Mouse (Mus musculus) intestine, postnatal 0 days (tissue): ENCODE measurements at regions not wholly inside any gene's neighbourhood (a gene's known extent, or its start where the extent isn't known, plus 50 kb on each side); places are given as distances from the start of the nearest gene placed in this dataset.

Experiments
- ATAC-seq: fragments of 200-750 bp; cut with Nextera tagmentation; 2 replicates; pipeline ENCODE4 v1.8.0; 2017; ENCODE audit warnings: mild to moderate bottlenecking, moderate TSS enrichment, moderate library complexity
- H3K27ac ChIP-seq: fragments of 300-500 bp; sonication (generic); 2 replicates; pipeline ENCODE4 v1.5.1; 2014; ENCODE audit warnings: mild to moderate bottlenecking, low read depth, low read length, moderate library complexity
- H3K27me3 ChIP-seq: fragments of 300-500 bp; sonication (generic); replicated peaks from 2 replicates; pipeline ENCODE4 v1.6.1; 2014; ENCODE audit warnings: low read length, mixed read lengths; ENCODE audit not compliant: control insufficient read depth, insufficient read depth
- H3K36me3 ChIP-seq: fragments of 300-500 bp; sonication (generic); 2 replicates; pipeline ENCODE4 v1.6.1; 2014; ENCODE audit warnings: mild to moderate bottlenecking, moderate library complexity; ENCODE audit not compliant: control insufficient read depth, insufficient read depth
- H3K4me1 ChIP-seq: fragments of 300-500 bp; sonication (generic); replicated peaks from 2 replicates; pipeline ENCODE4 v1.6.1; 2014; ENCODE audit warnings: antibody characterized with exemption, low read length, mixed read lengths; ENCODE audit not compliant: control insufficient read depth, insufficient read depth
- H3K4me2 ChIP-seq: fragments of 300-500 bp; sonication (generic); replicated peaks from 2 replicates; pipeline ENCODE4 v1.6.1; 2014; ENCODE audit warnings: low read depth, mild to moderate bottlenecking, moderate library complexity
- H3K4me3 ChIP-seq: fragments of 300-500 bp; sonication (generic); 2 replicates; pipeline ENCODE4 v1.5.1; 2014; ENCODE audit warnings: low read depth, low read length
- H3K9ac ChIP-seq: fragments of 300-500 bp; sonication (generic); 2 replicates; pipeline ENCODE4 v1.6.1; 2014; ENCODE audit warnings: mild to moderate bottlenecking, low read depth, low read length
- H3K9me3 ChIP-seq: fragments of 300-500 bp; sonication (generic); 2 replicates; pipeline ENCODE4 v1.6.1; 2016; ENCODE audit warnings: mixed run types; ENCODE audit not compliant: control insufficient read depth
- CTCF ChIP-seq: sonication (generic); IDR thresholded peaks from 2 replicates; pipeline ENCODE4 v1.5.1; 2016; ENCODE audit warnings: low read depth, mild to moderate bottlenecking, control low read depth, antibody characterized with exemption, moderate library complexity
- WGBS: fragments of 180-500 bp; shearing (Covaris S2); extraction: QIAGEN DNeasy Blood & Tissue Kit; methylation state at CpG from one replicate; pipeline ENCODE4 v1.1.7; 2014; 5-methylcytosine and 5-hydroxymethylcytosine counted together

DNA sequence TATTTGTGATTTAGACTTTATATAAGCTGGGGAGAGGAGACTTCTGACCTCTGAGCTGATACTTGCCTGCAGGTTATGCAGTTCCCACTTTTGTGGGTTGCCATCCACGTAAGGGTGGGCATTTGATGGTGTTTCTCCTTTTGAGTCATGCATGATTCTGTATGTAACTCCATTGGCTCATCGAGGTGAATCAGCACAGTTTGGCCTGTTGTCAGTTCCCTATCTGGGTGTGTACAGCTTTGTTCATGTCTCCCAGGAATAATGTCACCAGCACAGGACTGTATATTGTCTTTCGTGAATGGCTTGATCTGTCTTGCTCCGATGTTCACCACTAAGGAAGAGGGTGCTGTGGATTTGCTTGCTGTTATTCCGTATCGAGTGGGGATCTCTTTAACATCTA is 229.6 kb upstream of the Pgrmc2 start:
- no peak overlapping the region for H3K27ac ChIP-seq

DNA sequence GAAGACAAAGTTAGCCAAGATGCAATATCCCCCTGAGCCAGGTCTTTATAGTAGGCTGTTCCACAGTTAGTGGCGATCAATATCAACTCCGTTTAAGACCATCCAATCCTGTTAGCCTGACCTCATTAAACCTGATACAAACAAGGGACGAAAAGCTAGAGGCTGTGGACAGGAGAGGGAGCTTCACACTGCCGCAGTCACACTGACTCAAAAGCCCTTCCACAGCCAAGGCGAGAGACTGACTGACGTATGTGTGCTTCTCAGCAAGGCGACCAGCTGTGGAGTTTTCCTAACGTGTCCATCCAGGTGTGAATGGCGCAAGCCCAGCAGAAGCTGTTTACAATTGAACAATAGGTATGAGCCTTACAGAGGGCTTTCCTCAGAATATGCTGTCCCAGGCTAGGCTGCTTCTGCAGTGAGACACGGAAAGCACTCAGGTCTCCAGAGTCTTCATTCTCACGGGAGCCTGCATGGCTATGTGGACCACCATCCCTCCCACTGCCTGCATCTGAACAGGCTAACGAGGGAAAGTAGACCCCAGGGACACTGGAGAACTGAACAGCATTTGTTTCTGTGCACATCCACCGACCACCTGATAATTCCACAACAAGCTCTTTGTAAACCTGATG is 224.7 kb upstream of the Pgrmc2 start:
- Histone ChIP-seq H3K9me3 (no peaks in the 10 kb centered on the region), H3K4me2 (no peak overlapping the region), H3K27me3 (no peaks in the 10 kb centered on the region), H3K4me1 (no peaks in the 10 kb centered on the region), H3K27ac (no peak overlapping the region), H3K36me3 (no peaks in the 10 kb centered on the region), H3K9ac (no peak overlapping the region), H3K4me3 (no peak overlapping the region)
- no peak for ATAC-seq
- TF ChIP-seq CTCF: no peak
- WGBS: 73% methylated on average over 13 of the region's 13 CpGs

More for the DNA sequence above, 229.6 kb upstream of the Pgrmc2 start:
- Histone ChIP-seq H3K4me2 (no peak overlapping the region), H3K4me1 (no peaks in the 10 kb centered on the region), H3K9me3 (no peaks in the 10 kb centered on the region), H3K9ac (no peak overlapping the region), H3K4me3 (no peak overlapping the region), H3K27me3 (no peaks in the 10 kb centered on the region), H3K36me3 (no peaks in the 10 kb centered on the region)
- WGBS: 90% methylated on average over 6 of the region's 6 CpGs
- TF ChIP-seq CTCF: no peak
- ATAC-seq: no peak

DNA sequence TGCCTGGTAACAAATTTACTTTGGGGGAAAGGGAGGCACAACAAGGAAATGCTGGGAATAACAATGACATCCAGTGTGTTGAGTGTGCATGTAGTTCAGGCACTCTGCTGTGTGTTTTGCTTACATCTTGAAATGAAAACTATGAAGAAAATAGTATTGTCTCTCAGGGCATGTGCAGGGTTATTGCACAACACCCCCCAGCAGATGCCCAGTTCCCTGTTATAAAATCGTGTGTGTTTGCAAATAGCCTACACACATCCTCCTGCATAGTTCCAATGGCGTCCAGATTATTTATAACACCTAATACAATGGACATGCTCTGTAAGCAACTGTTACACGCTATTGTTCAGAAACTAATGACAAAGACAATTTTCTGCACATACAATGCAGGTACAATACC is 220.0 kb upstream of the Pgrmc2 start:
- Histone ChIP-seq H3K27me3 (no peaks in the 10 kb centered on the region), H3K4me3 (no peak overlapping the region), H3K4me1 (no peaks in the 10 kb centered on the region), H3K36me3 (no peaks in the 10 kb centered on the region), H3K4me2 (no peak overlapping the region), H3K27ac (no peak overlapping the region), H3K9me3 (no peaks in the 10 kb centered on the region), H3K9ac (no peak overlapping the region)
- WGBS: 63% methylated on average over 3 of the region's 3 CpGs
- no peak for TF ChIP-seq CTCF
- ATAC-seq: no peak

DNA sequence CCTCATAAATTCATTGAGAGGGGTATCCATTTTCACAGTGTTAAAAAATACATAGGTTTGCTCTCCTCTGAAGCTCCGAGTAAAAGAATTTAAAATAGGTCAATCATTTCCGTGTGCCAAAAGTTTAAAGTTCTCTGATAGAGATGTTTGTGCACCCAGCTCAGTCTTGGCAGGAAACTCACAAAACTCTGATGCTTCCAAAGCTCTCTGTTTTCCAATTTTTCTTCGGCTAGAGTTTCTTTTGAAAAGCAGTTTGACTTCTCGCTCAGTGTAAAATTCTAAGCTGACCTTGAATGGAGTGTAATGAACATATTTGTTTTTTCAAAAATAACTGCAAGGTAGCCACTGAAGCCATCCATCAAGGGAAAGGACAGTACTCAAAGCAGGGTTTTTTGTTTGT is 215.9 kb upstream of the Pgrmc2 start:
- H3K9me3 ChIP-seq: no peaks in the 10 kb centered on the region
- no peak overlapping the region for H3K4me2 ChIP-seq
- no peak for TF ChIP-seq CTCF
- no peak overlapping the region for H3K9ac ChIP-seq
- no peak for ATAC-seq
- H3K27ac ChIP-seq: no peak overlapping the region
- no peak overlapping the region for H3K4me3 ChIP-seq
- WGBS: 46% methylated on average over 4 of the region's 4 CpGs
- H3K36me3 ChIP-seq: no peaks in the 10 kb centered on the region
- no peaks in the 10 kb centered on the region for H3K27me3 ChIP-seq
- no peaks in the 10 kb centered on the region for H3K4me1 ChIP-seq

DNA sequence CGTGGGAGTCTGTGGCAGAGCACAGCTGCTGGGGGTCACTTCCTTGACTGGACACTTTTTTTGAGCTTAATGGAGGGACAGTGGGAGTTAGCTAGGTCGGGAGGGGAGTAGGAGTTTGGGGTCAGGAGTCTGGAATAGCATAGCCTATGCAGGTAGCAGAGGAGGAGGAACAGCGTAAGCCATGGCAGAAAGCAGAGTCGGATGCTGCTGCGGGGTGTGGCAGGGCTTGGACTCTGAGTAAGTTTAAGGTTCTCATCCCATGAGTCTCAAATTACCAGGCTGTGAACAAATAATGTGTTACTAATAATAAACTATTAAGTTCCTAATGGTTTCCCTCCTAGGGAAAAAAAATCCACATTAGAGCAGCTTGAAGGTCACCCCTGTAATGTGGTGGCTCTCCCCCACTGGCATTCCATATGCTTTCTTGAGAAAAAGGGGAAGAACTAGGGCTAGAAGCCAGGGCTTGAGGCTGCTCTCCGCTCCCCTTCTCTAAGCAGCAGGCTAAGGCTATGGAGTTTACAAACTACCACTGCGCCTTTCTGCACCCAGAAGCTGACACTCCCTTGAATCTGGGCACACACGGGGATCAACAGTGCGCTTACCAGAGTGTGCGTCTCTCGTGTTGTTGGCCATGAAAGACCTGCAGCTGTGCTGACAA is 213.4 kb upstream of the Pgrmc2 start:
- ATAC-seq: no peak
- Histone ChIP-seq H3K9me3 (no peaks in the 10 kb centered on the region), H3K4me2 (no peak overlapping the region), H3K36me3 (no peaks in the 10 kb centered on the region), H3K9ac (no peak overlapping the region), H3K4me1 (no peaks in the 10 kb centered on the region), H3K27ac (no peak overlapping the region), H3K27me3 (no peaks in the 10 kb centered on the region), H3K4me3 (no peak overlapping the region)
- TF ChIP-seq CTCF: no peak
- WGBS: 77% methylated on average over 11 of the region's 11 CpGs

DNA sequence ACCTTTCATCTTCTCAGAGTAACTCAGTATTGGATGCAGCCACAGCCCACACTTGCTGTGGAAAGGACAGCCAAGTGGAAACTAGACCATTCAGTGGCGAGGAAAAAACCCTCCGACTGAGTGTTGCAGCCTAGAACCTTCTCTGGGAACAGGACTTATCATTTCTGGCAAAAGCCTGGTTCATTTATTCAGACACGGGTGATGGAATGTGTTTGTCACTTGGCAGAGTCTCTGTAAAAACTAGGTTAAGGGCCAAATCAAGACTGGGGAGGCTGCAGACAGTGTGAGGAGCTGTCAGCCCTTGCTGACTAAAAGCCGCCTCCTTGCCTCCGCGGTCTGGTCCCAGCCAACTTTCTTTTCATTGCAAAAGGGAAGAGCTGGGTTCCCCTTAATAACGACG is 212.3 kb upstream of the Pgrmc2 start:
- no peak overlapping the region for H3K4me2 ChIP-seq

More for the DNA sequence above, 212.3 kb upstream of the Pgrmc2 start:
- H3K9ac ChIP-seq: no peak overlapping the region
- H3K9me3 ChIP-seq: no peaks in the 10 kb centered on the region
- no peak overlapping the region for H3K4me3 ChIP-seq
- TF ChIP-seq CTCF: no peak
- no peak for ATAC-seq
- WGBS: 54% methylated on average over 8 of the region's 8 CpGs
- no peaks in the 10 kb centered on the region for H3K36me3 ChIP-seq
- peaks cover 5% of the 10 kb centered on the region; the same call in 1 of the 2 replicates for H3K4me1 ChIP-seq
- no peak overlapping the region for H3K27ac ChIP-seq
- no peaks in the 10 kb centered on the region for H3K27me3 ChIP-seq
